Mouse (Mus musculus) lung, postnatal 10 days (tissue): ENCODE measurements around the gene Cryzl1.
"Not testable (repeated sequence)": the region's sequence is repeated elsewhere in the genome, so short reads cannot be mapped to it uniquely, and the experiment has no call there.

Experiments used
- DNase-seq: peaks from one replicate; pipeline ENCODE4 v3.0.0; 2021

Gene Cryzl1

DNA sequence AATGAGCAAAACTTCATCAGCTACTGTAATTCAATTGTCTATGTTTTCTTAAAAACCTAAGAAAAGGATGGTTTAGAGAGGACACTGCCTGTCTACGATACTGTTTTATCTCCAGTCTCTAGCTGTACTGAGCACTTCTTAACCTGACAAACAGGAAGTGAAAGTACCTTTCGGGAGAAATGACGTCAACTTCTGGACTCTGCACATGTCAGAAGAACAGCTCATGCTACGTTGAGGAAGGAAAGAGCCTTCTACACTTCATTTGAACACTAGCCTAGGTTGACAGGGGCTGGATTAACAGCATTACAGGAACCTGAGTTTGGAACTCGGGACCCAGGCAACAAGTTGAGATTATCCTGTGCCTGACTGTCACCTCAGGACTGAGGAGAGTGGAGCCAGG lies 43.2 kb downstream of the Cryzl1 start:
- no peak for DNase-seq

- DNase-seq, result no peak
These were observed 48.1 kb downstream of the Cryzl1 start for GRCm38 (mm10) chr16:91680656-91681055.

DNA sequence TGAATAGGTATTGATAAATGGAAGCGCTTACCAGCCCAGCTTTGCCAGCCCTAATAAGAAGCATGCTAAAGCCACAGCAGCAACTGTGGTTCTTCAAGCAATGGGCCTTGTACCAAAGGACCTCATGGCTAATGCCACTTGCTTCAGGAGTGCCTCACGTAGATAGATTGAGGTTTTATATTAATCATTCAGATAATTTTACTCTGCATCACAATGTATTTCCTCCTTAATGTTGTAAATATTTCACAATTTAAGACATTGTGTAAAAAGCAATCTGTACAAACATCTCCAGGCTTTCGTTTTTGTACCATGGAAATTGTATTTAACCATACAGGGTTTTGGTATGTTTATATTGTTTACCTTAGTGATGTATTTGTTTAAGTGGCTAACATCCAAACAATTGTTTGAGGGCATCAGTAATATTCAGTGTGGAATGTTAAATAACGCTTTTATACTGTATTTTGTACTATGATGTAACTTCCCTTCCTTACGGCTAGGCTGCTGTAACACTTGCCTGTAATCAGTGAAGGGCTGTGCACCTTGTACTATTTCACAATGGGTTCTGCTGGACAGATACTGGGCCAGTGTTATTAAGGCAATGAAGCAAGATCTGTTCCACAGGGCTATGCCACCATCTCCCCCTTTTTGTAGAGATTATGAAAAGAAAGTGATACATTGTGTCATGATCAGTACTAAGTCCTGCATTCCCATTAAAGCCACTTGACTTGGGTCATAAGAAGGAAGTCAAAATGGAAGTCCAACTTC lies 50.4 kb downstream of the Cryzl1 start:
- no peak for DNase-seq

DNA sequence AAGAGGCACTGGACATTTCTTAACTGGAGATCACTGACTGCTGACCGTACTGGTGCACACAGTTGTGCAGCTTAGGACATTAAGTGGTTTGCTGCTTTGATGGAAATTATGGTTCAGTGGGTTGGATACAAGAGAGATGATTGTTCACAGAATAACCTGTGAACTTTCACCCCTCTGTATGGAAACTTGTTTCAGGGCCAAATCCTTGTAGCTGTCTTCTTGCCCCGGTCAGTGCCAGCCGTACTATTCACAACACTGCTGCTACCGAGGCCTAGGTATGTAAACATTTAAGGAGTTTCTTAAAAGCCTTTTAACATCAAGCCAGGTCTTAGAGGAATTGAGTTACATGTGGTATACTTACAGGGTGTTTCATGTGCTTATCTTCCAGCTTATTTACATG lies 54.3 kb downstream of the Cryzl1 start:
- no peak for DNase-seq

DNA sequence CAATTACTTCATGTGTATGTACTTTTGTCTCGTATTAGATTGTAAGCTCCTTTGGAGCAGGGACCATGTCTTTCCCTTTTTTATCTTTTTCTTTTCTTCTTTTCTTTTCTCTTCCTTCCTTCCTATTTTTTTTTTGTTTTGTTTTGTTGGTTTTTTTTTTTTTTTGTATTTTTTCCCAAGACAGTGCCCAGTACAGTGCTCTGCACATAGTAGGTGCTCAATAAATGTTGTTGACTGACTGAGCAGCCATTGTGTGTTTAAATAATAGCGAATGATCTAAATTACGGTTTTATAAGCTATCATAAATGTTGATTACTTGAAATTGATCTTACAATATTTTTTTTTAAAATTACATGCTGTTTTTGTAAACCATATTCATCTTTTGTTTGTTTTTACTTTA lies 65.0 kb downstream of the Cryzl1 start:
- no peak for DNase-seq

- no peak for DNase-seq
These were observed 66.4 kb downstream of the Cryzl1 start for GRCm38 (mm10) chr16:91662336-91662735.

DNA sequence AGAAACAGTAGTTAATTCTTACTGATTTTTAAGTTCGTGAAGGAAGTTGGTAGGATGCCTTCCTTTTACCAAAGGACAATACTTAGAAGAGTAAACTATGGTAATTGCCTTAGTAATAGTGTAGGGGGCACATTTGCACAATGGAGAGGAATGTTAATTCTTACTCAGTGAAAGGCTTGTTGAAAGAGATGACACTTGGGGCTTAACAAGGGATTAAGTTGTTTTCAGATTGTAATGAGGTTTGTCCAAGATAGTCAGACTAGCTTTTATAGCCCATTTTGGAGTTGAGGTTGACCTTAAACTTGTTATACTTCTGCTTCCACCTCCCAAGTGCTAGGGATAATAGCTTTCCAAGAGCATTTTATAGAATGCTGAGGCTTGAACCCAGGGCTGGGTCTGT lies 67.4 kb downstream of the Cryzl1 start:
- no peak for DNase-seq

GRCm38 (mm10) chr16:91659798-91660197 lies 69.0 kb downstream of the Cryzl1 start:
- DNase-seq, result no peak

DNA sequence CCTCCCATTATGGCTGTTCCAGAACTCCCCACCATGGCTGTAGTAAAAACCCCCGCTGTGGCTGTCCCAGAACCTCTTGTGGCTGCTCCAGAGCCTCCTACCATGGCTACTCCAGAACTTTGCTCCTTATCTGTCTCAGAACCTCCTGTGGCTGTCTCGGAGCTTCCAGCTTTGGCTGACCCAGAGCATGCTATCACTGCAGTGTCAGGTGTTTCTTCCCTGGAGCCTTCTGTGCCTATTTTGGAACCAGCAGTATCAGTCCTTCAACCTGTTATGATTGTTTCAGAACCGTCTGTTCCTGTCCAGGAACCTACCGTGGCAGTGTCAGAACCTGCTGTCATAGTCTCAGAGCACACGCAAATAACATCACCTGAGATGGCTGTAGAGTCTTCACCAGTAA lies 70.3 kb downstream of the Cryzl1 start:
- DNase-seq, result no peak

- no peak for DNase-seq
These were observed 71.5 kb downstream of the Cryzl1 start for GRCm38 (mm10) chr16:91657285-91657684.

DNA sequence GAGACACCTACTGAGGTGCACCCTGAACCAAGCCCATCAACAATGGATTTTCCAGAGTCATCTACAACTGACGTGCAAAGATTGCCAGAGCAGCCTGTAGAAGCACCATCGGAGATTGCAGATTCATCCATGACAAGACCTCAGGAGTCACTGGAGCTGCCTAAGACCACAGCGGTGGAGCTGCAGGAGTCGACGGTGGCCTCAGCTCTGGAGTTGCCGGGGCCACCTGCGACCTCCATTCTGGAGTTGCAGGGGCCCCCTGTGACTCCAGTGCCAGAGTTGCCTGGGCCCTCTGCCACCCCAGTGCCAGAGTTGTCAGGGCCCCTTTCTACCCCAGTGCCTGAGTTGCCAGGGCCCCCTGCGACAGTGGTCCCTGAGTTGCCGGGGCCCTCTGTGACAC lies 73.5 kb downstream of the Cryzl1 start:
- no peak for DNase-seq

- no peak for DNase-seq
These were observed 76.6 kb downstream of the Cryzl1 start for GRCm38 (mm10) chr16:91652191-91652590.

- no peak for DNase-seq
These were observed 79.0 kb downstream of the Cryzl1 start for GRCm38 (mm10) chr16:91649781-91650180.

- no peak for DNase-seq
These were observed 79.5 kb downstream of the Cryzl1 start for GRCm38 (mm10) chr16:91649246-91649645.

DNA sequence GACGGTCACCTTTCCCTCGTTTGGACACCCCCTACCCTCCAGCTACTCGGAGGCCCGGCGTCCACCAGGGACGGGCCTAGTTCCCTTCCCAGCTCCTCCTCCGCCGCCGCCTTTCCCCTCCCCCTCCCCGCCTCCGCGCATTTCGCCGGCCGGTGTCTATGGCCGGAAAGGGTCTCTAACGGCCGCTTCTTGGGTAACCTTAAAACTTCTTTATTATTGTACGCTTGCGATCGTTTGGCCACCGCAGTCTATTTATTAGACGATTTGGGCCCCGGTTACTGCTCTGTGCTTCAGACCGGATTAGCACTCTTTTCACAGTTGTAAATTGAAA lies 80.6 kb downstream of the Cryzl1 start:
- DNase-seq, result peak; percentile 91

- DNase-seq, result peak; percentile 98
These were observed 81.1 kb downstream of the Cryzl1 start, which contains the start of gene Son for GRCm38 (mm10) chr16:91647461-91648219. Gene Son, plus strand, starts transcription at chr16:91647506.

- peak; percentile 97 for DNase-seq
These were observed 81.9 kb downstream of the Cryzl1 start, which contains the start of gene Gart for GRCm38 (mm10) chr16:91646681-91647419. Gene Gart, minus strand, starts transcription at chr16:91646952.

GRCm38 (mm10) chr16:91645995-91646602 lies 82.7 kb downstream of the Cryzl1 start:
- peak; percentile 17 for DNase-seq

GRCm38 (mm10) chr16:91645420-91645819 lies 83.4 kb downstream of the Cryzl1 start:
- not testable (repeated sequence) for DNase-seq

DNA sequence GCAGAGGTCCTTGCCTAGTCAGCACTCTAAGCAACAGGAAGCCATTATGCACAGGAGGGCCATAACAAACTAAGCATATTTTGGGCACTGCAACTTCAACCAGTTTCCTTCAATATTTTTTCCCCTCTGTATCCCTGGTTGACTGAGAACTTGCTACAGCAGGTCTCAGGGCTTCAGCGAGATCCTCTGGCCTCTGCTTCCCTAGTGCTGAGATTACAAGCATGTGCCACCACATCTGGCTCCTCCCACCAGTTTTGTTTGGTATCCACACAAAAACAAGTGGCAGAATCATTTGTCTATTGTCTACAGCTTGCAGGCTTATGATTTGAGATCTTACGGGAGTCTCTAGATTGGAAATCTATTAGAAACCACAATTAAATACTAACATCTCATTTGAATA lies 83.9 kb downstream of the Cryzl1 start:
- no peak for DNase-seq

GRCm38 (mm10) chr16:91640171-91640570 lies 88.6 kb downstream of the Cryzl1 start:
- no peak for DNase-seq

- no peak for DNase-seq
These were observed 89.1 kb downstream of the Cryzl1 start for GRCm38 (mm10) chr16:91639636-91640035.
